Mouse (Mus musculus) ovary, postnatal 14 days (tissue): ENCODE results near the gene Mbd5.

ENCODE experiments used
- DNase-seq: peaks from one replicate; pipeline ENCODE4 v3.0.0; 2022; ENCODE audit warnings: low spot score

Mbd5 gene

GRCm38 (mm10) chr2:48948841-48949584 lies at the start of gene Mbd5:
Gene Mbd5, plus strand, starts transcription at chr2:48949508.
- DNase-seq = peak; percentile 94

GRCm38 (mm10) chr2:48908866-48909265 lies 40.4 kb upstream of the Mbd5 start:
- no peak for DNase-seq

- DNase-seq = no peak
Observed at GRCm38 (mm10) chr2:48914185-48914584, 35.1 kb upstream of the Mbd5 start.

GRCm38 (mm10) chr2:48915832-48916231 lies 33.5 kb upstream of the Mbd5 start:
- DNase-seq = no peak

GRCm38 (mm10) chr2:48935058-48935457 lies 14.2 kb upstream of the Mbd5 start:
- no peak for DNase-seq

GRCm38 (mm10) chr2:48947761-48948160 lies 1.5 kb upstream of the Mbd5 start:
- no peak for DNase-seq

- DNase-seq = peak; percentile 23
Observed at GRCm38 (mm10) chr2:48949743-48950251, 489 bp downstream of the Mbd5 start.

- no peak for DNase-seq
Observed at GRCm38 (mm10) chr2:48950252-48950315, 776 bp downstream of the Mbd5 start, which contains the start of gene Orc4. Gene Orc4, minus strand, starts transcription at chr2:48950277.

- DNase-seq = peak; percentile 1
Observed at GRCm38 (mm10) chr2:48950316-48950880, 1.1 kb downstream of the Mbd5 start.

- DNase-seq = no peak
Observed at GRCm38 (mm10) chr2:48956591-48956990, 7.3 kb downstream of the Mbd5 start.

GRCm38 (mm10) chr2:48978920-48979319 lies 29.6 kb downstream of the Mbd5 start:
- no peak for DNase-seq

GRCm38 (mm10) chr2:48990322-48990721 lies 41.0 kb downstream of the Mbd5 start:
- DNase-seq = no peak

GRCm38 (mm10) chr2:49040481-49040880 lies 91.2 kb downstream of the Mbd5 start:
- DNase-seq = no peak

GRCm38 (mm10) chr2:49050030-49050429 lies 100.7 kb downstream of the Mbd5 start:
- DNase-seq = no peak

- DNase-seq = no peak
Observed at GRCm38 (mm10) chr2:49067886-49068285, 118.6 kb downstream of the Mbd5 start.

- no peak for DNase-seq
Observed at GRCm38 (mm10) chr2:49084966-49085365, 135.7 kb downstream of the Mbd5 start.

GRCm38 (mm10) chr2:49090771-49091170 lies 141.5 kb downstream of the Mbd5 start:
- no peak for DNase-seq

- DNase-seq = no peak
Observed at GRCm38 (mm10) chr2:49096765-49097164, 147.5 kb downstream of the Mbd5 start.

- no peak for DNase-seq
Observed at GRCm38 (mm10) chr2:49108906-49109305, 159.6 kb downstream of the Mbd5 start.

- no peak for DNase-seq
Observed at GRCm38 (mm10) chr2:49119875-49120274, 170.6 kb downstream of the Mbd5 start.

GRCm38 (mm10) chr2:49121603-49122002 lies 172.3 kb downstream of the Mbd5 start:
- no peak for DNase-seq

- no peak for DNase-seq
Observed at GRCm38 (mm10) chr2:49142186-49142585, 192.9 kb downstream of the Mbd5 start.

GRCm38 (mm10) chr2:49153649-49154048 lies 204.3 kb downstream of the Mbd5 start:
- DNase-seq = no peak

GRCm38 (mm10) chr2:49160232-49160947 lies 211.1 kb downstream of the Mbd5 start:
- no peak for DNase-seq
